ENCODE assay signal across 15 mouse cellular contexts in genomic region chr4:71757865-71758264, GRCm38 (mm10). TPM values are rescaled to one million over a fixed set of nuclear protein-coding genes. Genes with fewer than 3 reads are reported as not detected.
"Had no signal": no experiment of that assay in that cellular context is flagged by ENCODE, and none has a peak within 500 bp of the region (broad histone marks: within the 10 kb centered on the region; RNA-seq: fewer than 3 reads in every experiment).

Gene Gm11232 (minus strand): TSS chr4:71757965.

- H3K9me3 ChIP-seq: limb, embryonic 15.5 days; liver, embryonic 12.5 days; midbrain, embryonic 13.5 days had no signal

- H3K4me2 ChIP-seq: limb, embryonic 15.5 days; liver, embryonic 12.5 days; lung, embryonic 14.5 days; midbrain, embryonic 13.5 days had no signal

- H3K9ac ChIP-seq: limb, embryonic 15.5 days; liver, embryonic 12.5 days; lung, embryonic 14.5 days; midbrain, embryonic 13.5 days had no signal

- H3K36me3 ChIP-seq: limb, embryonic 15.5 days; liver, embryonic 12.5 days; midbrain, embryonic 13.5 days had no signal

- H3K27ac ChIP-seq: limb, embryonic 15.5 days; liver, embryonic 12.5 days; midbrain, embryonic 13.5 days had no signal

- DNase-seq: lung, embryonic 14.5 days; right cerebral cortex, postnatal 25 days; thymus, postnatal 36 days had no signal

- H3K27me3 ChIP-seq: limb, embryonic 15.5 days; liver, embryonic 12.5 days had no signal

- H3K4me3 ChIP-seq: limb, embryonic 15.5 days; liver, embryonic 12.5 days; midbrain, embryonic 13.5 days had no signal

- H3K4me1 ChIP-seq: limb, embryonic 15.5 days; liver, embryonic 12.5 days; midbrain, embryonic 13.5 days had no signal

- ATAC-seq: hindbrain, embryonic 16.5 days; inflammation-experienced regulatory T-cells, adult 6 months; liver, embryonic 12.5 days; midbrain, embryonic 13.5 days had no signal

RNA-seq across cellular contexts. Expression of gene Gm11232, which starts in this region (rescaled TPM):
- total RNA-seq: layer of hippocampus, postnatal 25 days; left cerebral cortex, adult 8-10 months; left cerebral cortex, postnatal 25 days; midbrain, postnatal 0 days had no signal
- polyA plus RNA-seq: inflammation-experienced regulatory T-cells, adult 6 months; limb, embryonic 15.5 days; liver, embryonic 12.5 days; liver, embryonic 16.5 days; midbrain, embryonic 13.5 days; midbrain, postnatal 0 days; neural tube, embryonic 14.5 days; small intestine, adult 2 months had no signal
